8 mouse cellular contexts compared by ENCODE assay signal in the genomic region with DNA sequence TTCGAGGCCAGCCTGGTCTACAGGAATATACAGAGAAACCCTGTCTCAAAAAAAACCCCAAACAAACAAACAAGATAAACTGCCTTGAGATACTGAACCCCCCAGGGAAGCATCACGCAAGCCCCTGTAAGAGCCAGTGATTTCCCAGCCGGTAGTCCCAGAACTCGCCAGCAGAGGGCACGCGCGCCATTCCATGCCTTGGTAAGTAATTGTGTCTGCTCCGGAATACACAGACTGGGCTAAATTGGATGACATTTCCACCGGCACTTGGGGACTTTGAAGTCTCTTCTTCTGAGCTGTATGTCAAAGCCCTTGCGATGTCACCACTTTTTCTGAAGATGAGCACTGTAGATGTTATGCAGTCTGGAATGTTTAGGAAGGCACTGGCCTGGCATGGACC. TPM values are rescaled to one million over a fixed set of nuclear protein-coding genes. Genes with fewer than 3 reads are reported as not detected.
A peak's percentile ranks its signal among the peaks of the same experiment; 100 is the strongest.
DNase-seq lines count a peak whose midpoint lies in the region; ATAC-seq and TF ChIP-seq lines count a peak whose summit lies in the region.

No protein-coding gene starts in this region.

- 0 out of 2 replicates have a peak, but pooled peaks have one; percentile 8 for ATAC-seq in embryonic facial prominence, embryonic 15.5 days (ENCODE audit: insufficient number of reproducible peaks, low FRiP score, low TSS enrichment, low read depth)
- no peak for ATAC-seq in liver, embryonic 14.5 days (ENCODE audit: insufficient read depth)
- ATAC-seq in neural tube, embryonic 11.5 days (ENCODE audit: insufficient read depth, low FRiP score, low TSS enrichment), result peak; percentile 18; the same call in 1 of the 2 replicates
- peak; percentile 57; the same call in 1 of the 2 replicates for ATAC-seq in stomach, embryonic 15.5 days (ENCODE audit: insufficient read depth, low FRiP score, low read depth)

- H3K4me3 ChIP-seq in embryonic facial prominence, embryonic 15.5 days (replicated peaks), result no peak overlapping the region
- H3K4me3 ChIP-seq in heart, embryonic 10.5 days, result no peak overlapping the region
- no peak overlapping the region for H3K4me3 ChIP-seq in liver, embryonic 14.5 days (ENCODE audit: insufficient read depth in 1 of 2, low read depth in 2 of 2, low read length in 2 of 2)
- H3K4me3 ChIP-seq in neural tube, embryonic 11.5 days (ENCODE audit: low read depth, low read length), result no peak overlapping the region
- H3K4me3 ChIP-seq in stomach, embryonic 15.5 days (replicated peaks), result no peak overlapping the region

- no peak overlapping the region for H3K4me2 ChIP-seq in embryonic facial prominence, embryonic 15.5 days (replicated peaks)
- no peak overlapping the region for H3K4me2 ChIP-seq in liver, embryonic 14.5 days (ENCODE audit: low read depth)
- H3K4me2 ChIP-seq in neural tube, embryonic 11.5 days (ENCODE audit: low read depth), result no peak overlapping the region
- no peak overlapping the region for H3K4me2 ChIP-seq in stomach, embryonic 15.5 days

- no peaks in the 10 kb centered on the region for H3K9me3 ChIP-seq in embryonic facial prominence, embryonic 15.5 days (replicated peaks)
- H3K9me3 ChIP-seq in heart, embryonic 10.5 days, result no peaks in the 10 kb centered on the region
- no peaks in the 10 kb centered on the region for H3K9me3 ChIP-seq in liver, embryonic 14.5 days (ENCODE audit: control insufficient read depth, low read length)
- H3K9me3 ChIP-seq in neural tube, embryonic 11.5 days (ENCODE audit: control insufficient read depth, low read length), result no peaks in the 10 kb centered on the region
- H3K9me3 ChIP-seq in stomach, embryonic 15.5 days, result no peaks in the 10 kb centered on the region

- H3K4me1 ChIP-seq in embryonic facial prominence, embryonic 15.5 days, result peaks cover 25% of the 10 kb centered on the region
- peaks cover 27% of the 10 kb centered on the region for H3K4me1 ChIP-seq in heart, embryonic 10.5 days
- peaks cover 3 to 12% of the 10 kb centered on the region in 2 experiments; a peak in 3 of 4 replicates for H3K4me1 ChIP-seq in liver, embryonic 14.5 days (replicated peaks; ENCODE audit: control insufficient read depth in 2 of 2, insufficient read depth in 2 of 2, low read length in 1 of 2)
- no peaks in the 10 kb centered on the region for H3K4me1 ChIP-seq in neural tube, embryonic 11.5 days (ENCODE audit: control insufficient read depth, insufficient read depth, low read length)
- peaks cover 16% of the 10 kb centered on the region; the same call in 1 of the 2 replicates for H3K4me1 ChIP-seq in stomach, embryonic 15.5 days

- no peak overlapping the region for H3K9ac ChIP-seq in embryonic facial prominence, embryonic 15.5 days
- no peak overlapping the region for H3K9ac ChIP-seq in liver, embryonic 14.5 days (replicated peaks)
- H3K9ac ChIP-seq in neural tube, embryonic 11.5 days (ENCODE audit: low read length), result no peak overlapping the region
- no peak overlapping the region for H3K9ac ChIP-seq in stomach, embryonic 15.5 days

- WGBS in embryonic facial prominence, embryonic 15.5 days, result 0% methylated on average over 10 of the region's 10 CpGs
- WGBS in heart, embryonic 10.5 days, result 1% methylated on average over 10 of the region's 10 CpGs
- WGBS in liver, embryonic 14.5 days (ENCODE audit: insufficient replicate concordance), result 1% methylated on average over 10 of the region's 10 CpGs
- WGBS in neural tube, embryonic 11.5 days, result 2% methylated on average over 10 of the region's 10 CpGs
- 1% methylated on average over 10 of the region's 10 CpGs for WGBS in stomach, embryonic 15.5 days

- peaks cover 62% of the 10 kb centered on the region for H3K36me3 ChIP-seq in embryonic facial prominence, embryonic 15.5 days
- peaks cover 61% of the 10 kb centered on the region for H3K36me3 ChIP-seq in heart, embryonic 10.5 days
- peaks cover 7% of the 10 kb centered on the region; the same call in 1 of the 2 replicates for H3K36me3 ChIP-seq in liver, embryonic 14.5 days (replicated peaks; ENCODE audit: control insufficient read depth, insufficient read depth, low read depth)
- peaks cover 8% of the 10 kb centered on the region; the same call in 1 of the 2 replicates for H3K36me3 ChIP-seq in neural tube, embryonic 11.5 days (ENCODE audit: control insufficient read depth, insufficient read depth, low read length)
- H3K36me3 ChIP-seq in stomach, embryonic 15.5 days, result peaks cover 21% of the 10 kb centered on the region; the same call in 1 of the 2 replicates

- peak; percentile 97 for TF ChIP-seq CTCF in liver, embryonic 14.5 days (IDR thresholded peaks at IDR 0.05; ENCODE audit: low read depth)

- no peaks in the 10 kb centered on the region for H3K27me3 ChIP-seq in embryonic facial prominence, embryonic 15.5 days
- H3K27me3 ChIP-seq in heart, embryonic 10.5 days (ENCODE audit: insufficient read depth, poor library complexity, severe bottlenecking), result no peaks in the 10 kb centered on the region
- no peaks in the 10 kb centered on the region for H3K27me3 ChIP-seq in liver, embryonic 14.5 days (ENCODE audit: control insufficient read depth, insufficient read depth, low read length)
- H3K27me3 ChIP-seq in neural tube, embryonic 11.5 days (ENCODE audit: control insufficient read depth, insufficient read depth, low read length), result no peaks in the 10 kb centered on the region
- H3K27me3 ChIP-seq in stomach, embryonic 15.5 days (replicated peaks), result no peaks in the 10 kb centered on the region

- DNase-seq in B cell, adult 2 months, result peak; percentile 94 to 95
- DNase-seq in adrenal gland, postnatal 4 days (ENCODE audit: low spot score in 2 of 2), result peak; percentile 85 to 86
- peak; percentile 94 for DNase-seq in heart, embryonic 10.5 days (ENCODE audit: low spot score)
- peak; percentile 95 for DNase-seq in kidney, postnatal 10 days
- DNase-seq in liver, embryonic 14.5 days (ENCODE audit: low read depth in 3 of 3, low spot score in 3 of 3), result peak; percentile 56 to 74 (median 66)
- peak; percentile 92 for DNase-seq in neural tube, embryonic 11.5 days (ENCODE audit: low spot score)

- no peak for TF ChIP-seq EP300 in liver, embryonic 14.5 days (IDR thresholded peaks at IDR 0.05; ENCODE audit: low read depth)

- no peak overlapping the region for H3K27ac ChIP-seq in embryonic facial prominence, embryonic 15.5 days (replicated peaks)
- no peak overlapping the region for H3K27ac ChIP-seq in heart, embryonic 10.5 days
- H3K27ac ChIP-seq in liver, embryonic 14.5 days, result no peak overlapping the region
- no peak overlapping the region for H3K27ac ChIP-seq in neural tube, embryonic 11.5 days (ENCODE audit: low read depth, low read length)
- no peak overlapping the region for H3K27ac ChIP-seq in stomach, embryonic 15.5 days

RNA-seq across cellular contexts. Expression of gene Rcn3, which starts 12.2 kb away (rescaled TPM):
- 10 to 100 TPM; 77.0 to 81.8 TPM for total RNA-seq in adrenal gland, postnatal 4 days (2021)
- polyA plus RNA-seq in embryonic facial prominence, embryonic 15.5 days (2015; fragmentation: Nextera tagmentation; extraction: Ambion mirVana), result 520 and 531 TPM in 2 replicates
- polyA plus RNA-seq in heart, embryonic 10.5 days (2016; fragmentation: Nextera tagmentation; extraction: Ambion mirVana), result 270 and 314 TPM in 2 replicates
- 20.1 and 20.6 TPM in 2 replicates for polyA plus RNA-seq in liver, embryonic 14.5 days (2012; rRNA removed)
- 19.2 and 21.5 TPM in 2 replicates for polyA plus RNA-seq in liver, embryonic 14.5 days (2014; fragmentation: Nextera tagmentation; extraction: Ambion mirVana)
- polyA plus RNA-seq in neural tube, embryonic 11.5 days (2014; fragmentation: Nextera tagmentation; extraction: Ambion mirVana), result 142 and 151 TPM in 2 replicates
- polyA plus RNA-seq in stomach, embryonic 15.5 days (2015; fragmentation: Nextera tagmentation; extraction: Ambion mirVana), result 320 and 325 TPM in 2 replicates

RNA-seq across cellular contexts. Expression of gene Prrg2, which starts 17.4 kb away (rescaled TPM):
- 10 to 100 TPM; 17.9 to 18.6 TPM for total RNA-seq in adrenal gland, postnatal 4 days (2021)
- 26.0 and 26.9 TPM in 2 replicates for polyA plus RNA-seq in embryonic facial prominence, embryonic 15.5 days (2015; fragmentation: Nextera tagmentation; extraction: Ambion mirVana)
- polyA plus RNA-seq in heart, embryonic 10.5 days (2016; fragmentation: Nextera tagmentation; extraction: Ambion mirVana), result 15.0 and 16.8 TPM in 2 replicates
- polyA plus RNA-seq in liver, embryonic 14.5 days (2012; rRNA removed), result 8.5 and 10.1 TPM in 2 replicates
- polyA plus RNA-seq in liver, embryonic 14.5 days (2014; fragmentation: Nextera tagmentation; extraction: Ambion mirVana), result 6.2 and 7.3 TPM in 2 replicates
- polyA plus RNA-seq in neural tube, embryonic 11.5 days (2014; fragmentation: Nextera tagmentation; extraction: Ambion mirVana), result 14.8 and 16.2 TPM in 2 replicates
- 20.5 and 24.7 TPM in 2 replicates for polyA plus RNA-seq in stomach, embryonic 15.5 days (2015; fragmentation: Nextera tagmentation; extraction: Ambion mirVana)

RNA-seq across cellular contexts. Expression of gene Nosip, which starts 17.6 kb away (rescaled TPM):
- 10 to 100 TPM; 61.1 to 71.2 TPM for total RNA-seq in adrenal gland, postnatal 4 days (2021)
- 68.5 and 73.6 TPM in 2 replicates for polyA plus RNA-seq in embryonic facial prominence, embryonic 15.5 days (2015; fragmentation: Nextera tagmentation; extraction: Ambion mirVana)
- 59.9 and 65.2 TPM in 2 replicates for polyA plus RNA-seq in heart, embryonic 10.5 days (2016; fragmentation: Nextera tagmentation; extraction: Ambion mirVana)
- 24.5 and 26.4 TPM in 2 replicates for polyA plus RNA-seq in liver, embryonic 14.5 days (2012; rRNA removed)
- polyA plus RNA-seq in liver, embryonic 14.5 days (2014; fragmentation: Nextera tagmentation; extraction: Ambion mirVana), result 23.1 and 27.4 TPM in 2 replicates
- 59.3 and 65.1 TPM in 2 replicates for polyA plus RNA-seq in neural tube, embryonic 11.5 days (2014; fragmentation: Nextera tagmentation; extraction: Ambion mirVana)
- polyA plus RNA-seq in stomach, embryonic 15.5 days (2015; fragmentation: Nextera tagmentation; extraction: Ambion mirVana), result 52.8 and 55.5 TPM in 2 replicates

RNA-seq across cellular contexts. Expression of gene Fcgrt, which starts 23.8 kb away (rescaled TPM):
- 100 to 1,000 TPM in 1 of 2 experiments, 10 to 100 TPM in 1; 98.0 to 104 TPM for total RNA-seq in adrenal gland, postnatal 4 days (2021)
- 126 and 135 TPM in 2 replicates for polyA plus RNA-seq in embryonic facial prominence, embryonic 15.5 days (2015; fragmentation: Nextera tagmentation; extraction: Ambion mirVana)
- polyA plus RNA-seq in heart, embryonic 10.5 days (2016; fragmentation: Nextera tagmentation; extraction: Ambion mirVana), result 7.8 and 10.2 TPM in 2 replicates
- polyA plus RNA-seq in liver, embryonic 14.5 days (2012; rRNA removed), result 14.9 and 16.3 TPM in 2 replicates
- 35.5 and 35.6 TPM in 2 replicates for polyA plus RNA-seq in liver, embryonic 14.5 days (2014; fragmentation: Nextera tagmentation; extraction: Ambion mirVana)
- 11.3 and 12.8 TPM in 2 replicates for polyA plus RNA-seq in neural tube, embryonic 11.5 days (2014; fragmentation: Nextera tagmentation; extraction: Ambion mirVana)
- polyA plus RNA-seq in stomach, embryonic 15.5 days (2015; fragmentation: Nextera tagmentation; extraction: Ambion mirVana), result 92.1 and 94.1 TPM in 2 replicates

RNA-seq across cellular contexts. Expression of gene Prr12, which starts 27.2 kb away (rescaled TPM):
- 10 to 100 TPM; 76.4 to 85.1 TPM for total RNA-seq in adrenal gland, postnatal 4 days (2021)
- polyA plus RNA-seq in embryonic facial prominence, embryonic 15.5 days (2015; fragmentation: Nextera tagmentation; extraction: Ambion mirVana), result 11.9 and 12.1 TPM in 2 replicates
- polyA plus RNA-seq in heart, embryonic 10.5 days (2016; fragmentation: Nextera tagmentation; extraction: Ambion mirVana), result 8.8 and 13.3 TPM in 2 replicates
- 1.8 and 2.6 TPM in 2 replicates for polyA plus RNA-seq in liver, embryonic 14.5 days (2012; rRNA removed)
- polyA plus RNA-seq in liver, embryonic 14.5 days (2014; fragmentation: Nextera tagmentation; extraction: Ambion mirVana), result 1.9 and 2.2 TPM in 2 replicates
- polyA plus RNA-seq in neural tube, embryonic 11.5 days (2014; fragmentation: Nextera tagmentation; extraction: Ambion mirVana), result 12.9 and 13.2 TPM in 2 replicates
- polyA plus RNA-seq in stomach, embryonic 15.5 days (2015; fragmentation: Nextera tagmentation; extraction: Ambion mirVana), result 9.1 and 9.6 TPM in 2 replicates
